In genomic region chr1:120345001-120345400, GRCm38 (mm10) we compare ENCODE assay signal across 24 mouse cellular contexts. TPM values are rescaled to one million over a fixed set of nuclear protein-coding genes. Genes with fewer than 3 reads are reported as not detected.
"Had no signal": no experiment of that assay in that cellular context is flagged by ENCODE, and none has a peak within 500 bp of the region (broad histone marks: within the 10 kb centered on the region; RNA-seq: fewer than 3 reads in every experiment).

No protein-coding gene starts in this region.

- ATAC-seq: liver, postnatal 0 days; lung, postnatal 0 days had no signal

- H3K4me3 ChIP-seq: liver, embryonic 13.5 days; liver, embryonic 15.5 days; lung, embryonic 15.5 days; megakaryocyte, embryonic 14.5 days; midbrain, embryonic 12.5 days; myocyte; neural tube, embryonic 13.5 days; neural tube, embryonic 15.5 days; stomach, embryonic 15.5 days had no signal

- H3K9me3 ChIP-seq: liver, embryonic 13.5 days; liver, embryonic 15.5 days; lung, embryonic 15.5 days; neural tube, embryonic 13.5 days; neural tube, embryonic 15.5 days; stomach, embryonic 15.5 days had no signal

- H3K4me1 ChIP-seq: liver, embryonic 13.5 days; liver, embryonic 15.5 days had no signal

- H3K27ac ChIP-seq: liver, embryonic 13.5 days; liver, embryonic 15.5 days; lung, embryonic 15.5 days; macrophage; midbrain, embryonic 12.5 days; neural tube, embryonic 13.5 days; neural tube, embryonic 15.5 days; stomach, embryonic 15.5 days; stomach, postnatal 0 days had no signal

- H3K9ac ChIP-seq: liver, embryonic 13.5 days; liver, embryonic 15.5 days; liver, postnatal 0 days; lung, embryonic 15.5 days; midbrain, embryonic 12.5 days; neural tube, embryonic 13.5 days; neural tube, embryonic 15.5 days; stomach, embryonic 15.5 days had no signal

- DNase-seq: liver; liver, embryonic 13.5 days; liver, postnatal 0 days; lung, adult 2 months; lung, postnatal 14 days; lung, postnatal 36 days; right cerebral cortex, postnatal 14 days; thymus, adult 2 months; thymus, postnatal 25 days; thymus, postnatal 4 days had no signal

- H3K36me3 ChIP-seq: liver, embryonic 13.5 days; liver, embryonic 15.5 days; lung, embryonic 15.5 days; midbrain, embryonic 12.5 days; neural tube, embryonic 13.5 days; neural tube, embryonic 15.5 days; stomach, embryonic 15.5 days had no signal

- H3K4me2 ChIP-seq: liver, embryonic 11.5 days; liver, embryonic 13.5 days; liver, embryonic 15.5 days; lung, embryonic 15.5 days; midbrain, embryonic 12.5 days; neural tube, embryonic 13.5 days; neural tube, embryonic 15.5 days; stomach, embryonic 15.5 days had no signal

RNA-seq across cellular contexts. Expression of gene C1ql2, which starts 4.6 kb away (rescaled TPM):
- polyA plus RNA-seq: liver, embryonic 11.5 days; liver, embryonic 13.5 days; liver, embryonic 15.5 days; liver, postnatal 0 days; lung, embryonic 15.5 days; lung, postnatal 0 days; macrophage; myocyte; spleen, adult 2 months; stomach, embryonic 15.5 days; testis, adult 2 months had no signal
